Mouse (Mus musculus): ENCODE measurements around the gene Cyp2b10. TPM values are rescaled to one million over a fixed set of nuclear protein-coding genes. Genes with fewer than 3 reads are reported as not detected.
"Not testable (repeated sequence)": the region's sequence is repeated elsewhere in the genome, so short reads cannot be mapped to it uniquely, and the experiment has no call there.

The Cyp2b10 gene
- polyA plus RNA-seq, 1 experiment from 2014 or later: not detected

DNA sequence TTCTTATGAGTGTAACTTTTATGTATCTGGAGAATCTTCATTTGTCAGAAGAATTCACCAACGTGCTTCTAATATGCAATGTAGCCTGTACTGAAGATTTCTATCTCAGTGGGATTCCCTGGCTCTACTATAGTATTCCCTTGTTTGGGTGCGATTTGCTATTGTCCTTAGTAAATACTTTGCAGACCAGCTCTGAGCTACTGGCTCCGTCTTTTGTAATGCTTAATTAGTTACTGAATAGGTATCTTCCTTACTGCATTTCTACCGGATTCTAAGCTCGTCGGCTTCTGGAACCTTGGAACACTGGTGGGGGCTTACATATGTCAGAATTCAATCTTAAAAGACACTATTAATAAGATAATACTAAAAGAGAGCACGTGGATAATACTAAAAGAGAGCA is 16.7 kb upstream of the Cyp2b10 start:
- not testable (repeated sequence) for ATAC-seq (ENCODE audit: insufficient number of reproducible peaks, insufficient read depth, low FRiP score, low TSS enrichment, low read depth); H3K4me2 ChIP-seq; H3K9ac ChIP-seq (replicated peaks); H3K4me3 ChIP-seq (replicated peaks); H3K9me3 ChIP-seq; H3K27ac ChIP-seq; H3K4me1 ChIP-seq (replicated peaks); H3K36me3 ChIP-seq
- WGBS: 19% methylated on average over 7 of the region's 7 CpGs
- peaks cover 17% of the 10 kb centered on the region for H3K27me3 ChIP-seq

DNA sequence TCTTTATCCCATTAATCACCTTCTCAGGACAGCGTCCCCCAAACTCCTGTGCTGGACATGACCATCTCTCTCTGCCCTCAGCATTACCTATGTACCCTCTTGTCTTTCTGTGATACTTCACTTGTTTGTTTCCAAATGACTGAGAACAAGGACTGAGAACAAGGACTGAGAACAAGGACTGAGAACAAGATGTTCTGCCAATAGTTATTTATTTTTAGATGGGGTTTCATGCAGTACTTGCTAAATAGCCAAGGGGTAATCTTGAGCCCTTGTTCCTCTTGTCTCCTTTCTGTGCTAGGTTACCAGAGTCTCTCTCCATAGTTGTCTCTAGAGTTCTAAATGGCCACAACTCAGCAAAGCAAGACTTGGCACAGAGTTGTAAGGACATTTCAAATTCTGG is 13.1 kb upstream of the Cyp2b10 start:
- Histone ChIP-seq H3K4me1 (replicated peaks) (no peaks in the 10 kb centered on the region), H3K4me2 (no peak overlapping the region), H3K27ac (no peak overlapping the region), H3K9me3 (no peaks in the 10 kb centered on the region), H3K9ac (replicated peaks) (no peak overlapping the region), H3K4me3 (replicated peaks) (no peak overlapping the region), H3K36me3 (no peaks in the 10 kb centered on the region), H3K27me3 (peaks cover 17% of the 10 kb centered on the region)
- 80% methylated on average over 1 of the region's 1 CpGs for WGBS
- ATAC-seq (ENCODE audit: insufficient number of reproducible peaks, insufficient read depth, low FRiP score, low TSS enrichment, low read depth): no peak

DNA sequence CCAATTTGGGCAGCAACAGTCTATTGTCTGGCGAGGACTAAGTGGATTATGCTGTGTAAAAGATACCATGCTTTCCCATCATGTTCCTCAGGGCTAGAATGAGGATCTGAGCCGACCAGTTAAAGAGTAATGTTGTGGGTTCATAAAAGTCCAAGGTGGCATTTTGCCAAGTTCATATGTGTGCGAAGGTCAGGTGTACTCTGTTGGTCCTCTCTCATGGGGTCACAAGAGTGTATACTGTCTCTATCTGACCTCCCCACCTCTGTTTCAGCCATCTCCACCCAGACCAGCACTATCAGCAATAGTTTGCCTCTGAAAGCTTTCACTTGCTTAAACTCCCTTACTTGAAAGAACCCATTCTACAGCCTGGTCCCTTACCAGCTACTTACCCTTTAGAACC is 9.7 kb upstream of the Cyp2b10 start:
- Histone ChIP-seq H3K4me3 (replicated peaks) (no peak overlapping the region), H3K4me2 (no peak overlapping the region), H3K27ac (no peak overlapping the region), H3K9ac (replicated peaks) (no peak overlapping the region), H3K4me1 (replicated peaks) (no peaks in the 10 kb centered on the region), H3K9me3 (no peaks in the 10 kb centered on the region), H3K36me3 (no peaks in the 10 kb centered on the region), H3K27me3 (peaks cover 4% of the 10 kb centered on the region; the same call in 1 of the 2 replicates)
- no peak for ATAC-seq (ENCODE audit: insufficient number of reproducible peaks, insufficient read depth, low FRiP score, low TSS enrichment, low read depth)
- 89% methylated on average over 3 of the region's 3 CpGs for WGBS

DNA sequence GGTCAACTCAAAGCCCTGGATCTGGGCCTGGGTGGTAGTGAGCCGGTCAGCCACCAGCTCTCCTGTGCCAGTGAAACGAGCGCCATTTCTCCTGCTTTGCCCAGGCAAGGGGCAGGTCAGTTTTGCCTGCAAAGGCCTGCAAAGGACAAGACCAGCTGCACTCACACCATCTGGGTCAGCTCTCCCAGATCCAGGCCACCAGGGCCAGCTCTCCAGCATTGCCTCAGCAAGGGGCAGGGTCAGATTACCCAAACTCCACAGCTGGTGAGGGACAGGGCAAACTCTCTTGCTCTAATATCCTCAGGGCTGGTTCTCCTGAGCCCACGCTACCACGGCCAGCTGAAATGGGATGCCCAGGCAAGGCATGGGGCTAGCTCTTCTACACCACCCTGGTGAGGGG is 4.3 kb upstream of the Cyp2b10 start:
- Histone ChIP-seq H3K27me3 (no peaks in the 10 kb centered on the region), H3K4me1 (replicated peaks) (no peaks in the 10 kb centered on the region), H3K9ac (replicated peaks) (no peak overlapping the region), H3K36me3 (no peaks in the 10 kb centered on the region), H3K9me3 (no peaks in the 10 kb centered on the region), H3K4me2 (no peak overlapping the region), H3K4me3 (replicated peaks) (no peak overlapping the region), H3K27ac (no peak overlapping the region)
- 72% methylated on average over 5 of the region's 5 CpGs for WGBS
- no peak for ATAC-seq (ENCODE audit: insufficient number of reproducible peaks, insufficient read depth, low FRiP score, low TSS enrichment, low read depth)

DNA sequence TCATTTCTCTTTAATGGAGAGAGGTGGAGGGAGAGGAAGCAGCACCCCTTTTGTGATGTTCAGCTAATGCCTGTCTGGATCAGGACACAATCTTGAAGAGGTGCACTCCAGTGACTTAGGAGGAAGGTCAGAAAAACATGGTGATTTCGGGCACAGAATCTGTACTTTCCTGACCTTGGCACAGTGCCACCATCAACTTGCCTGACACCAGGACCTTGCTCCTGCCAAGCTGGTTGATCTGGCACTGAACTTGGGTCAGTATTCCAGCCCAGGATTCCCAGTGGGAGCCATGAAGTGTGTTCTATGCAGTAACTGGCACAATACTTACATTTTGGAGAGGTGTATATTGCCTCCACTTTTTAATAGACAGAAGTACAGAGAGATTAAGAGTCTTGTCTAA is 2.3 kb upstream of the Cyp2b10 start:
- Histone ChIP-seq H3K36me3 (no peaks in the 10 kb centered on the region), H3K27me3 (no peaks in the 10 kb centered on the region), H3K27ac (no peak overlapping the region), H3K9me3 (no peaks in the 10 kb centered on the region), H3K4me1 (replicated peaks) (no peaks in the 10 kb centered on the region), H3K9ac (replicated peaks) (no peak overlapping the region), H3K4me2 (no peak overlapping the region), H3K4me3 (replicated peaks) (no peak overlapping the region)
- 72% methylated on average over 1 of the region's 1 CpGs for WGBS
- no peak for ATAC-seq (ENCODE audit: insufficient number of reproducible peaks, insufficient read depth, low FRiP score, low TSS enrichment, low read depth)

DNA sequence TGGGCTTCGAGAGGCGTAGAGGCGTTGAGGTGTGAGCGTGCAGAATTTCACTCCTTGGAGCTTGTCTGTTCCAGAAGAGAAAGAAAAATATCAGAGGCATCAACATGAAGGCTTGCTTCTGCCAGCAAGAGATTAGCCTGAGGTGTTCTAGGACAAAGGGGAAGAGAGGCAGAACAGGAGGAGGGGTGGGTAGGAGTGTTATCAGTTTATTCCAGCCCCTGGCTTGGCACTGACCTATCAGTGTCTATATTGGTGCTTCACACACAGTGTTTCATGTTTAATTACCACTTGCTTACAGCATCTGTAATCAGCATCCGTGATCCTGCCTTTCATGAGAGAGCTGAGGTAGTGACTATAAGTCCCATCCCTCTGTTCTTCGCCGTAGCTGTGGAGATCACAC is 644 bp downstream of the Cyp2b10 start:
- H3K27ac ChIP-seq: no peak overlapping the region
- 92% methylated on average over 7 of the region's 7 CpGs for WGBS
- H3K9ac ChIP-seq (replicated peaks): no peak overlapping the region
- H3K4me3 ChIP-seq (replicated peaks): no peak overlapping the region
- no peaks in the 10 kb centered on the region for H3K36me3 ChIP-seq
- ATAC-seq (ENCODE audit: insufficient number of reproducible peaks, insufficient read depth, low FRiP score, low TSS enrichment, low read depth): no peak
- H3K4me2 ChIP-seq: no peak overlapping the region
- no peaks in the 10 kb centered on the region for H3K9me3 ChIP-seq
- no peaks in the 10 kb centered on the region for H3K4me1 ChIP-seq (replicated peaks)
- no peaks in the 10 kb centered on the region for H3K27me3 ChIP-seq

DNA sequence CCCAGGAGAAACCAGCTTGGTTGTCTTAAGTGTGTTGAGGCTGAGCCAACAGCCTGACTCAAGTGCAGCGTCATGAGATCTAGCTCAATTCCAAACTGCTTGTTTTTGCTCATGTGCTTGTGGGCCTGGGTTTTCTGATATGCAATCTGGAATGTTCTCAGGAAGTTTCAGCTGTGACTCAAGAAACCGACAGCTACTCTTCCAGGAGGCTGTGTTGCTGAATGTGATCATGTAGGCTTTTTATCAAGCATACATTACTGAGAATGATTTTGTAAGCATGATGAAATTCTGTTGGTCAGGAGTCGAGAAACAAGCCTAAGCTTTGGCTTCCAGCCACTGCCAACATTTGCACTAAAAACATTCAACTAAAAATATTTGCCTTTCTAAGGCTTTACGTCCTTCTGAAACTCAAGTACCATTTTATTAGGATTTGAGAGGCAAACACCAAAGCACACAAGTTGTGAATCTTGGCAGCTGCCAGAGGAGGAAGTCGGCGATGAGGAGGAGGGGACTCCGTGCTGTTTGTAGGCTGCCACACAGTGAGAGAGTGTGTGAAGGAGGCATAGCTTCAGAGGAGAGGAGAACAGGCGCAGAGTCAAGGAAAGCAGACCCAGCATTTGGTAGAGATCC is 4.8 kb downstream of the Cyp2b10 start:
- Histone ChIP-seq H3K4me1 (replicated peaks) (no peaks in the 10 kb centered on the region), H3K27me3 (no peaks in the 10 kb centered on the region), H3K36me3 (no peaks in the 10 kb centered on the region), H3K4me3 (replicated peaks) (no peak overlapping the region), H3K27ac (no peak overlapping the region), H3K9me3 (no peaks in the 10 kb centered on the region), H3K4me2 (no peak overlapping the region), H3K9ac (replicated peaks) (no peak overlapping the region)
- WGBS: 63% methylated on average over 8 of the region's 8 CpGs
- no peak for ATAC-seq (ENCODE audit: insufficient number of reproducible peaks, insufficient read depth, low FRiP score, low TSS enrichment, low read depth)

DNA sequence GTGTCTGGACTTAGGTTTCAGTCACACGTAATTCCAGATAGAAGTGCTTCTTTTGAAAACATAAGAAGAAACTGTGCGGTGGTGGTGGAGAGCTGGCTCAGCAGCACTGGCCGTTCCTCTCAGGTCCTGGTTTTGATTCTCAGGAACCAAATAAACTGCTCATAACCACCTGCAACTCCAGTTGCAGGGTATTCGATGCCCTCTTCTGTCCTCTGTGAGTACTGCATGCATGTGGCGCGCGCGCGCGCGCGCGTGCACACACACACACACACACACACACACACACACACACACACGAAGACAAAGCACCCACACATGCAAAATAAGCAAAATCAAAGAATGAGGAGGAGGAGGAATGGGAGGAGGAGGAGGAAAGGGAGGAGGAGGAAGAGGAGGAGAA is 5.7 kb downstream of the Cyp2b10 start:
- Histone ChIP-seq H3K4me1 (replicated peaks) (no peaks in the 10 kb centered on the region), H3K36me3 (no peaks in the 10 kb centered on the region), H3K9me3 (no peaks in the 10 kb centered on the region), H3K4me2 (no peak overlapping the region), H3K9ac (replicated peaks) (no peak overlapping the region), H3K4me3 (replicated peaks) (no peak overlapping the region), H3K27me3 (no peaks in the 10 kb centered on the region), H3K27ac (no peak overlapping the region)
- 40% methylated on average over 14 of the region's 14 CpGs for WGBS
- ATAC-seq (ENCODE audit: insufficient number of reproducible peaks, insufficient read depth, low FRiP score, low TSS enrichment, low read depth): no peak

DNA sequence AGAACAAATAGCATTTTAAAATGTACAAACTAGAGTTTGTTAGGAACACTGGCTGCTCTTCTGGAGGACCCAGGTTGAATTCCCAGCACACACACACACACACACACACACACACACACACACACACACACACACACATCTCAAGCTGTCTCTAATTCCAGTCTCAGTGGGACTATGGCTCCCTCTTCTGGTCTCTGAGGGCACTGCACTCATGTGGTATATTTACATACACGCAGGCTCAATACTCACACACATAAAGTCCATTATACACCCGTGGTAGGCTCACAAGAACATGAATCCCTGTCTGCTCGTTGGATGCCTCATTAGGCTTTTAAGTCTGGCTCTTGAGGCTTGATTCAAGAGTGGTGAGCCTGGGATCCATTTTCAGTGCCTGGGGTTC is 6.6 kb downstream of the Cyp2b10 start:
- WGBS: 50% methylated on average over 3 of the region's 3 CpGs
- no peak for ATAC-seq (ENCODE audit: insufficient number of reproducible peaks, insufficient read depth, low FRiP score, low TSS enrichment, low read depth)
- no peak overlapping the region for H3K9ac ChIP-seq (replicated peaks)
- H3K4me2 ChIP-seq: no peak overlapping the region
- H3K4me3 ChIP-seq (replicated peaks): no peak overlapping the region
- H3K4me1 ChIP-seq (replicated peaks): no peaks in the 10 kb centered on the region
- no peak overlapping the region for H3K27ac ChIP-seq
- H3K36me3 ChIP-seq: no peaks in the 10 kb centered on the region
- no peaks in the 10 kb centered on the region for H3K27me3 ChIP-seq
- no peaks in the 10 kb centered on the region for H3K9me3 ChIP-seq

DNA sequence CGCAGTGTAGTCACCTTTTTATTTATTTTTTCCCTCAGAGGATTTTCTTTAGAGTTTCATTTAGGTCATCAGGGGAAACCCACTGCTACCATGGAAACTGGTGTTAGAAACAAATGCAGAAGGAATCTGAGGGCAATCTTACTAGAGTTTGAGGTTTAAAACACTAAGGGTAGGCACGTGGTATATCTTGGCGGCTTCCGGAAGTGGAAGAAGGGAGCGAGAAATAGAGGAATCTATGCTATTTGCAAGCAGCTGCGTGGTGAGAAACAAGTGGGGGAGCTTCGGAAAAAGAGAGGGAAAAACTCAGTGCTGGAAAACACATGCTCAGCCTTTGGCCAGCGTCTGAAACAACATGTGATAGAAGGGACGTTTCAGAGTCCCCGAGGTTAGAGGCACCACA is 7.1 kb downstream of the Cyp2b10 start:
- Histone ChIP-seq H3K9me3 (no peaks in the 10 kb centered on the region), H3K4me2 (no peak overlapping the region), H3K4me1 (replicated peaks) (no peaks in the 10 kb centered on the region), H3K36me3 (no peaks in the 10 kb centered on the region), H3K4me3 (replicated peaks) (no peak overlapping the region), H3K27me3 (no peaks in the 10 kb centered on the region), H3K9ac (replicated peaks) (no peak overlapping the region), H3K27ac (no peak overlapping the region)
- 68% methylated on average over 10 of the region's 10 CpGs for WGBS
- ATAC-seq (ENCODE audit: insufficient number of reproducible peaks, insufficient read depth, low FRiP score, low TSS enrichment, low read depth): no peak

DNA sequence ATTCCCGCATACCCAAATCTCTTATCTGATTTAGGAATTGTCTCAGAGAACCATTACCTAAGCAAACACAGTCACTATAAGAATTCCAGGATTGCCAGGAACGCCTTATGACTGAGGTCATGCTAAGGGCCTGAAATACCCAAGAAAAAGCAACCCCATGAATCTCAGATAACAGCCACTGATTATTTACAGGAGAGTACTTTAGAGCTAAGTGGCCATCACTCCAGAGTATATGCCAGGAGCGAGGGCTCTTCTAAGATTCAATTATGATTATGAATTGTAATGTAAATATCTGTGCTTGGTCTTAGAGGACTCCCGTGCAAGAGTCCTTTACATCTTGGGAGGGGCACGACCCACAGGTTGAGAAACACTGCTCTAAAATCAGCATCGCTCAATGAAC is 10.0 kb downstream of the Cyp2b10 start:
- WGBS: 78% methylated on average over 6 of the region's 6 CpGs

DNA sequence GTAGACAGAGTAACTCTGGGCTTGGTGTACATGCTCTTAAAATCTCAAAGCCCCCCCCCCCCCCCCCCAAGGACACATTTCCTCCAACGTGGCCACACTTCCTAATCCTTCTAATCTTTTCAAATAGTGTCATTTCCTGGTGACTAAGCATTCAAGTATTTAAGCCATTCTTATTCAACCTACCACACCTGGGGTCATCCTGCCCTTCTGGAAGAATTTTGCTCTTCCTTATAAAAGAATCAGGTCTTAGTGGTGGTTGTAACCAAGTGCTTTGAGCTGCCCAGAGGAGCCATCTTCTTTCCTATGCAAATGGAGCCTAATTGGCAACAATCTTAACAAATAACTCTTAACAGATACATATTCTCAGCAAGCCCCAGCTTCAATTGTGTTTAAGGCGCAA is 12.6 kb downstream of the Cyp2b10 start:
- H3K36me3 ChIP-seq: no peaks in the 10 kb centered on the region
- H3K9me3 ChIP-seq: peaks cover 7% of the 10 kb centered on the region; the same call in 1 of the 2 replicates
- no peak overlapping the region for H3K9ac ChIP-seq (replicated peaks)
- H3K27me3 ChIP-seq: no peaks in the 10 kb centered on the region
- WGBS: 49% methylated on average over 2 of the region's 2 CpGs
- ATAC-seq (ENCODE audit: insufficient number of reproducible peaks, insufficient read depth, low FRiP score, low TSS enrichment, low read depth): no peak
- H3K4me3 ChIP-seq (replicated peaks): no peak overlapping the region
- no peaks in the 10 kb centered on the region for H3K4me1 ChIP-seq (replicated peaks)
- no peak overlapping the region for H3K27ac ChIP-seq
- no peak overlapping the region for H3K4me2 ChIP-seq

More for the DNA sequence above, 10.0 kb downstream of the Cyp2b10 start:
- no peak overlapping the region for H3K9ac ChIP-seq (replicated peaks)
- no peaks in the 10 kb centered on the region for H3K4me1 ChIP-seq (replicated peaks)
- peaks cover 7% of the 10 kb centered on the region; the same call in 1 of the 2 replicates for H3K9me3 ChIP-seq
- H3K36me3 ChIP-seq: no peaks in the 10 kb centered on the region
- no peak for ATAC-seq (ENCODE audit: insufficient number of reproducible peaks, insufficient read depth, low FRiP score, low TSS enrichment, low read depth)
- no peak overlapping the region for H3K4me3 ChIP-seq (replicated peaks)
- no peaks in the 10 kb centered on the region for H3K27me3 ChIP-seq
- no peak overlapping the region for H3K27ac ChIP-seq
- H3K4me2 ChIP-seq: no peak overlapping the region

Data from limb, embryonic 12.5 days (tissue).